Mouse (Mus musculus): Measurements from ENCODE around the gene Tbc1d10b.
"Not testable (repeated sequence)": the region's sequence is repeated elsewhere in the genome, so short reads cannot be mapped to it uniquely, and the experiment has no call there.

Gene Tbc1d10b

GRCm38 (mm10) chr7:127208295-127208552 lies at the start of gene Tbc1d10b:
Gene Tbc1d10b, minus strand, starts transcription at chr7:127208468.
- no peak for DNase-seq (ENCODE audit: inconsistent age in 2 of 2, low spot score in 1 of 2)

- no peak for DNase-seq (ENCODE audit: inconsistent age in 2 of 2, low spot score in 1 of 2)
Measured at GRCm38 (mm10) chr7:127256518-127256917, 48.2 kb upstream of the Tbc1d10b start.

- DNase-seq (ENCODE audit: inconsistent age in 2 of 2, low spot score in 1 of 2) = no peak
Measured at GRCm38 (mm10) chr7:127255965-127256364, 47.7 kb upstream of the Tbc1d10b start.

- DNase-seq (ENCODE audit: inconsistent age in 2 of 2, low spot score in 1 of 2) = peak in 1 of 2 experiments; percentile 35
Measured at GRCm38 (mm10) chr7:127255008-127255407, 46.7 kb upstream of the Tbc1d10b start.

- peak; percentile 96 to 97 for DNase-seq (ENCODE audit: inconsistent age in 2 of 2, low spot score in 1 of 2)
Measured at GRCm38 (mm10) chr7:127253821-127254769, 45.8 kb upstream of the Tbc1d10b start.

- peak in 1 of 2 experiments; percentile 61 for DNase-seq (ENCODE audit: inconsistent age in 2 of 2, low spot score in 1 of 2)
Measured at GRCm38 (mm10) chr7:127253341-127253740, 45.1 kb upstream of the Tbc1d10b start.

GRCm38 (mm10) chr7:127252414-127252813 lies 44.1 kb upstream of the Tbc1d10b start:
- no peak for DNase-seq (ENCODE audit: inconsistent age in 2 of 2, low spot score in 1 of 2)

- not testable (repeated sequence) for DNase-seq (ENCODE audit: inconsistent age in 2 of 2, low spot score in 1 of 2)
Measured at GRCm38 (mm10) chr7:127250511-127250910, 42.2 kb upstream of the Tbc1d10b start.

- DNase-seq (ENCODE audit: inconsistent age in 2 of 2, low spot score in 1 of 2) = no peak
Measured at GRCm38 (mm10) chr7:127244658-127245510, 36.6 kb upstream of the Tbc1d10b start.

- peak; percentile 97 to 99 for DNase-seq (ENCODE audit: inconsistent age in 2 of 2, low spot score in 1 of 2)
Measured at GRCm38 (mm10) chr7:127243870-127244657, 35.8 kb upstream of the Tbc1d10b start, which contains the start of gene Zfp771. Gene Zfp771, plus strand, starts transcription at chr7:127244274.

GRCm38 (mm10) chr7:127243361-127243867 lies 35.1 kb upstream of the Tbc1d10b start:
- no peak for DNase-seq (ENCODE audit: inconsistent age in 2 of 2, low spot score in 1 of 2)

GRCm38 (mm10) chr7:127234777-127235176 lies 26.5 kb upstream of the Tbc1d10b start:
- peak; percentile 67 to 69 for DNase-seq (ENCODE audit: inconsistent age in 2 of 2, low spot score in 1 of 2)

- DNase-seq (ENCODE audit: inconsistent age in 2 of 2, low spot score in 1 of 2) = no peak
Measured at GRCm38 (mm10) chr7:127233765-127234164, 25.5 kb upstream of the Tbc1d10b start.

- no peak for DNase-seq (ENCODE audit: inconsistent age in 2 of 2, low spot score in 1 of 2)
Measured at GRCm38 (mm10) chr7:127233368-127233749, 25.1 kb upstream of the Tbc1d10b start.

- DNase-seq (ENCODE audit: inconsistent age in 2 of 2, low spot score in 1 of 2) = peak; percentile 89 to 95
Measured at GRCm38 (mm10) chr7:127232622-127233367, 24.5 kb upstream of the Tbc1d10b start, which contains the start of the genes Zfp553 and Sept1. Gene Zfp553, plus strand, starts transcription at chr7:127233061. Gene Sept1, minus strand, starts transcription at chr7:127233130.

- peak in 1 of 2 experiments; percentile 47 for DNase-seq (ENCODE audit: inconsistent age in 2 of 2, low spot score in 1 of 2)
Measured at GRCm38 (mm10) chr7:127231826-127232621, 23.8 kb upstream of the Tbc1d10b start.

GRCm38 (mm10) chr7:127231376-127231775 lies 23.1 kb upstream of the Tbc1d10b start:
- DNase-seq (ENCODE audit: inconsistent age in 2 of 2, low spot score in 1 of 2) = peak in 1 of 2 experiments; percentile 18

GRCm38 (mm10) chr7:127228615-127229303 lies 20.5 kb upstream of the Tbc1d10b start:
- DNase-seq (ENCODE audit: inconsistent age in 2 of 2, low spot score in 1 of 2) = peak; percentile 79 to 91
